Mouse (Mus musculus): ENCODE results near the gene Lamb1. TPM values are rescaled to one million over a fixed set of nuclear protein-coding genes. Genes with fewer than 3 reads are reported as not detected.

Lamb1 gene
- polyA plus RNA-seq, 1 experiment = 222 TPM

- no peaks in the 10 kb centered on the region for H3K4me1 ChIP-seq (ENCODE audit: control insufficient read depth, insufficient read depth, low read length)
- no peak overlapping the region for H3K4me3 ChIP-seq (ENCODE audit: insufficient read depth, low read length)
- TF ChIP-seq CTCF (IDR thresholded peaks at IDR 0.05; ENCODE audit: borderline replicate concordance, insufficient read depth, low read length) = no peak
- TF ChIP-seq POLR2A (IDR thresholded peaks at IDR 0.05; ENCODE audit: low read depth, low read length) = no peak
- H3K27ac ChIP-seq (ENCODE audit: insufficient read depth, low read length) = no peak overlapping the region
Measured at GRCm38 (mm10) chr12:31302766-31303511, 37.9 kb downstream of the Lamb1 start.

- Histone ChIP-seq H3K4me1 (ENCODE audit: control insufficient read depth, insufficient read depth, low read length) (no peaks in the 10 kb centered on the region), H3K4me3 (ENCODE audit: insufficient read depth, low read length) (no peak overlapping the region), H3K27ac (ENCODE audit: insufficient read depth, low read length) (0 out of 2 replicates have a peak overlapping the region, but pooled peaks have one; percentile 9)
- TF ChIP-seq CTCF (IDR thresholded peaks at IDR 0.05; ENCODE audit: borderline replicate concordance, insufficient read depth, low read length) (no peak), POLR2A (IDR thresholded peaks at IDR 0.05; ENCODE audit: low read depth, low read length) (no peak)
Measured at GRCm38 (mm10) chr12:31306075-31306675, 41.1 kb downstream of the Lamb1 start.

GRCm38 (mm10) chr12:31307011-31307410 lies 42.0 kb downstream of the Lamb1 start:
- TF ChIP-seq CTCF (IDR thresholded peaks at IDR 0.05; ENCODE audit: borderline replicate concordance, insufficient read depth, low read length) (no peak), POLR2A (IDR thresholded peaks at IDR 0.05; ENCODE audit: low read depth, low read length) (no peak)
- Histone ChIP-seq H3K27ac (ENCODE audit: insufficient read depth, low read length) (no peak overlapping the region), H3K4me3 (ENCODE audit: insufficient read depth, low read length) (no peak overlapping the region), H3K4me1 (ENCODE audit: control insufficient read depth, insufficient read depth, low read length) (no peaks in the 10 kb centered on the region)

GRCm38 (mm10) chr12:31307756-31308155 lies 42.7 kb downstream of the Lamb1 start:
- no peak for TF ChIP-seq POLR2A (IDR thresholded peaks at IDR 0.05; ENCODE audit: low read depth, low read length)
- Histone ChIP-seq H3K4me1 (ENCODE audit: control insufficient read depth, insufficient read depth, low read length) (no peaks in the 10 kb centered on the region), H3K27ac (ENCODE audit: insufficient read depth, low read length) (no peak overlapping the region), H3K4me3 (ENCODE audit: insufficient read depth, low read length) (no peak overlapping the region)

- Histone ChIP-seq H3K4me3 (ENCODE audit: insufficient read depth, low read length) (no peak overlapping the region), H3K4me1 (ENCODE audit: control insufficient read depth, insufficient read depth, low read length) (no peaks in the 10 kb centered on the region), H3K27ac (ENCODE audit: insufficient read depth, low read length) (no peak overlapping the region)
- TF ChIP-seq POLR2A (IDR thresholded peaks at IDR 0.05; ENCODE audit: low read depth, low read length) (no peak), CTCF (IDR thresholded peaks at IDR 0.05; ENCODE audit: borderline replicate concordance, insufficient read depth, low read length) (no peak)
Measured at GRCm38 (mm10) chr12:31310687-31311086, 45.7 kb downstream of the Lamb1 start.

- Histone ChIP-seq H3K4me3 (ENCODE audit: insufficient read depth, low read length) (no peak overlapping the region), H3K4me1 (ENCODE audit: control insufficient read depth, insufficient read depth, low read length) (no peaks in the 10 kb centered on the region), H3K27ac (ENCODE audit: insufficient read depth, low read length) (no peak overlapping the region)
- TF ChIP-seq POLR2A (IDR thresholded peaks at IDR 0.05; ENCODE audit: low read depth, low read length) (no peak), CTCF (IDR thresholded peaks at IDR 0.05; ENCODE audit: borderline replicate concordance, insufficient read depth, low read length) (no peak)
Measured at GRCm38 (mm10) chr12:31311671-31312265, 46.7 kb downstream of the Lamb1 start.

- Histone ChIP-seq H3K27ac (ENCODE audit: insufficient read depth, low read length) (no peak overlapping the region), H3K4me3 (ENCODE audit: insufficient read depth, low read length) (no peak overlapping the region), H3K4me1 (ENCODE audit: control insufficient read depth, insufficient read depth, low read length) (no peaks in the 10 kb centered on the region)
- TF ChIP-seq POLR2A (IDR thresholded peaks at IDR 0.05; ENCODE audit: low read depth, low read length) = no peak
- no peak for TF ChIP-seq CTCF (IDR thresholded peaks at IDR 0.05; ENCODE audit: borderline replicate concordance, insufficient read depth, low read length)
Measured at GRCm38 (mm10) chr12:31312281-31312680, 47.2 kb downstream of the Lamb1 start.

- Histone ChIP-seq H3K4me1 (ENCODE audit: control insufficient read depth, insufficient read depth, low read length) (no peaks in the 10 kb centered on the region), H3K4me3 (ENCODE audit: insufficient read depth, low read length) (no peak overlapping the region), H3K27ac (ENCODE audit: insufficient read depth, low read length) (no peak overlapping the region)
- TF ChIP-seq POLR2A (IDR thresholded peaks at IDR 0.05; ENCODE audit: low read depth, low read length) = no peak
- no peak for TF ChIP-seq CTCF (IDR thresholded peaks at IDR 0.05; ENCODE audit: borderline replicate concordance, insufficient read depth, low read length)
Measured at GRCm38 (mm10) chr12:31313136-31313535, 48.1 kb downstream of the Lamb1 start.

GRCm38 (mm10) chr12:31314310-31314709 lies 49.3 kb downstream of the Lamb1 start:
- TF ChIP-seq CTCF (IDR thresholded peaks at IDR 0.05; ENCODE audit: borderline replicate concordance, insufficient read depth, low read length) (no peak), POLR2A (IDR thresholded peaks at IDR 0.05; ENCODE audit: low read depth, low read length) (no peak)
- no peaks in the 10 kb centered on the region; the same call in 1 of the 2 replicates for H3K4me1 ChIP-seq (ENCODE audit: control insufficient read depth, insufficient read depth, low read length)
- H3K27ac ChIP-seq (ENCODE audit: insufficient read depth, low read length) = no peak overlapping the region
- H3K4me3 ChIP-seq (ENCODE audit: insufficient read depth, low read length) = no peak overlapping the region

- TF ChIP-seq CTCF (IDR thresholded peaks at IDR 0.05; ENCODE audit: borderline replicate concordance, insufficient read depth, low read length) (no peak), POLR2A (IDR thresholded peaks at IDR 0.05; ENCODE audit: low read depth, low read length) (no peak)
Measured at GRCm38 (mm10) chr12:31315961-31316360, 50.9 kb downstream of the Lamb1 start.

More at GRCm38 (mm10) chr12:31315961-31316360, 50.9 kb downstream of the Lamb1 start:
- Histone ChIP-seq H3K4me3 (ENCODE audit: insufficient read depth, low read length) (no peak overlapping the region), H3K27ac (ENCODE audit: insufficient read depth, low read length) (no peak overlapping the region), H3K4me1 (ENCODE audit: control insufficient read depth, insufficient read depth, low read length) (no peaks in the 10 kb centered on the region; the same call in 1 of the 2 replicates)

Measured in embryonic fibroblast, embryonic 13.5 days (primary cell).